Comparison of ENCODE assay signal across 9 mouse cellular contexts in the genomic region with DNA sequence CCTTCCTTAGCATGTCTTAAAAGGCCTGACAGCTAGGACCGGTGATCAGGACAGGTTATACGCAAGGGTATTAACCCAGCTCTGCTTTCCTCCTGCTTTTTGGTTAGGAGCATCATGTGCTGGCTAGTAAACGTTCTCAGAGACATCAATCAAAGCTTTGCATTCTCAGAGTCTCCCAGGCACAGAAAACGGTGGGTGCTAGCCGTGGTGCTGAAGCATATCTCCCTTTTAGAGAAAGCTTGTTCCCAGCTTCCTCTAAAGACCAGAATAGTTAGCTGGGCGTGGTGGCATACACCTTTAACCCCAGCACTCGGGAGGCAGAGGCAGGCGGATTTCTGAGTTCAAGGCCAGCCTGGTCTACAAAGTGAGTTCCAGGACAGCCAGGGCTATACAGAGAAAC. TPM values are rescaled to one million over a fixed set of nuclear protein-coding genes. Genes with fewer than 3 reads are reported as not detected.
DNase-seq lines count a peak whose midpoint lies in the region; ATAC-seq lines count a peak whose summit lies in the region.
"Had no signal": no experiment of that assay in that cellular context is flagged by ENCODE, and none has a peak within 500 bp of the region (broad histone marks: within the 10 kb centered on the region; RNA-seq: fewer than 3 reads in every experiment).

No protein-coding gene starts in this region.

- no peak overlapping the region for H3K27ac ChIP-seq in heart, embryonic 10.5 days
- H3K27ac ChIP-seq in forebrain, embryonic 16.5 days (ENCODE audit: low read length): no peak overlapping the region

- H3K36me3 ChIP-seq in heart, embryonic 10.5 days: no peaks in the 10 kb centered on the region
- no peaks in the 10 kb centered on the region for H3K36me3 ChIP-seq in forebrain, embryonic 16.5 days (ENCODE audit: control insufficient read depth, insufficient read depth)

- H3K4me3 ChIP-seq in heart, embryonic 10.5 days: no peak overlapping the region
- H3K4me3 ChIP-seq in forebrain, embryonic 16.5 days (replicated peaks; ENCODE audit: low read length): no peak overlapping the region
- H3K4me3 ChIP-seq: erythroblast, embryonic 14.5 days had no signal

- no peaks in the 10 kb centered on the region for H3K4me1 ChIP-seq in heart, embryonic 10.5 days
- peaks cover 23% of the 10 kb centered on the region for H3K4me1 ChIP-seq in forebrain, embryonic 16.5 days (replicated peaks; ENCODE audit: control insufficient read depth, insufficient read depth, low read length)

- no peak overlapping the region for H3K4me2 ChIP-seq in forebrain, embryonic 16.5 days (ENCODE audit: low read length)

- WGBS in heart, embryonic 10.5 days: 24% methylated on average over 8 of the region's 8 CpGs
- 39% methylated on average over 8 of the region's 8 CpGs for WGBS in forebrain, embryonic 16.5 days

- no peak for ATAC-seq in CD4-positive, CD25-positive, alpha-beta regulatory T cell, adult 4 months
- ATAC-seq in forebrain, embryonic 16.5 days: no peak

- no peak overlapping the region for H3K9ac ChIP-seq in forebrain, embryonic 16.5 days (replicated peaks; ENCODE audit: low read depth, low read length)

- H3K9me3 ChIP-seq in heart, embryonic 10.5 days: no peaks in the 10 kb centered on the region
- H3K9me3 ChIP-seq in forebrain, embryonic 16.5 days (ENCODE audit: control insufficient read depth, low read length): no peaks in the 10 kb centered on the region

- H3K27me3 ChIP-seq in heart, embryonic 10.5 days (ENCODE audit: insufficient read depth, poor library complexity, severe bottlenecking): peaks cover 22% of the 10 kb centered on the region
- no peaks in the 10 kb centered on the region for H3K27me3 ChIP-seq in forebrain, embryonic 16.5 days (replicated peaks; ENCODE audit: control insufficient read depth, insufficient read depth, low read length)

- intact Hi-C loops in heart, postnatal 36 days (cut with DNase I): no loop called here
- intact Hi-C loops in left cerebral cortex, postnatal 25 days (cut with DNase I): loop anchor here (10.0 kb wide), 1 partner anchor 156 kb away; a partner anchor contains a TSS

- DNase-seq in heart, postnatal 36 days: peak; percentile 9 to 11
- DNase-seq in heart, embryonic 10.5 days (ENCODE audit: low spot score): no peak
- DNase-seq in urinary bladder, postnatal 25 days (ENCODE audit: low spot score): peak; percentile 8
- DNase-seq in urinary bladder, postnatal 4 days (ENCODE audit: low spot score in 2 of 2): no peak
- DNase-seq in kidney, postnatal 14 days: peak; percentile 43
- no peak for DNase-seq in left cerebral cortex, postnatal 25 days (ENCODE audit: low spot score in 2 of 2)

RNA-seq across cellular contexts. Expression of a gene that starts 12.3 kb away (rescaled TPM):
- total RNA-seq in heart, postnatal 36 days (2021): not detected
- polyA plus RNA-seq in heart, embryonic 10.5 days (2016; fragmentation: Nextera tagmentation; extraction: Ambion mirVana): 0.07 and 0.48 TPM in 2 replicates
- not detected for polyA plus RNA-seq in CD4-positive, CD25-positive, alpha-beta regulatory T cell, adult 4 months (2017; shearing (Covaris generic))
- 10 to 100 TPM in 1 of 2 experiments, 1 to 10 TPM in 1; 7.4 to 10.1 TPM for total RNA-seq in left cerebral cortex, postnatal 25 days (2021)
- polyA plus RNA-seq in forebrain, embryonic 16.5 days (2015; fragmentation: Nextera tagmentation; extraction: Ambion mirVana): 5.9 and 6.1 TPM in 2 replicates

Comparison
In these comparisons a context has a peak if more than half of its experiments do, and no peak if none do; other contexts are left out.
1. DNase-seq: peak in heart, postnatal 36 days (2 of 2), urinary bladder, postnatal 25 days (single experiment) and kidney, postnatal 14 days (single experiment); none in heart, embryonic 10.5 days (single experiment), urinary bladder, postnatal 4 days (0 of 2) and left cerebral cortex, postnatal 25 days (0 of 2).